Mouse (Mus musculus) kidney, adult 2 months (tissue): ENCODE data around the gene Polr3h.

Source experiments
- CTCF ChIP-seq: fragments of 200-500 bp; conservative IDR thresholded peaks from 2 replicates; pipeline ENCODE4 v1.5.1; 2011; ENCODE audit warnings: low read depth, mild to moderate bottlenecking, control low read depth, low read length, moderate library complexity, mixed read lengths; ENCODE audit not compliant: insufficient read depth, insufficient read length
- POLR2A ChIP-seq: fragments of 200-500 bp; IDR thresholded peaks from one replicate; pipeline ENCODE4 v1.6.1; 2011; ENCODE audit warnings: low read depth, low read length, control low read depth

DNA sequence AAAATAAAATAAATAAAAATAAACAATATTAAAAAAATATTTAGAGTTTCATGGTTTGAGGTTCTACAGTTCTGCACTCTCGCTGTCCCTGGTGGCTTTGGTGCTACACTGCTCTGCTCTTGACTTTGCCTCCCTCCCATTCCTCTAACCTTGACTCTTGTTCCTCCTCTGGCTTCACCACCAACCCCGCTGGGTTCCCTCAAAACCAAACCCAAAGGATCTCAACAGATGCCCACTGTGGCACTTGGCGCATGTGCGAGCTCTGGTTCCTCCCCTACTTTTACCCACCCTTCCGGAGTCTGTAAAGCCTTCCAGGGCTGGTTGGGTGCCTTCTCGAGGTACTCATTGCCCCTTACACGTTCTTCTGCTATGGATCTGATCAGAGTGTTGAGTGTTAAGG is 83.8 kb downstream of the Polr3h start:
- TF ChIP-seq CTCF (no peak), POLR2A (no peak)
